Mouse (Mus musculus) thymus, postnatal 25 days (tissue): ENCODE measurements around the gene Rpgrip1l.

ENCODE experiments used
- DNase-seq: peaks from one replicate; pipeline ENCODE4 v3.0.0; 2022

Gene Rpgrip1l

DNA sequence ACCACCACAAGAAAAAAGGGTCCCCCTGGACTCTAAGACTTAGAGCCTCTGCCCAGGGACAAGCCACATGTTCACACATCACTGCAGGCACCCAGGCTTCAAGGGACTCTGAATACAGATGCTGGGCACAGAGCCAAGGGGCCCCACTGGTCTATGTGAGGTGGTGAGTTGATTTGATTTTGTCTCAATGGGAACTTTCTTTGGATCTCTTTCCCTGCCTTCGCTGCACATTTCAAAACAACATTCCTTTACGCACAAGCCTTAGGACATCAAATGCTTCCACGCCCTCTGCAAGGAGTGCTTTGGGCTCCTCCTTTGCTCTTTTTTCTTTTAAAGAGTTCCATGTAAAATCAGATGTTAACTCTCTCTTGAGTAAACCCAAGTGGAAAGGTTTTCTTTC lies 115.0 kb downstream of the Rpgrip1l start:
- DNase-seq, result no peak

DNA sequence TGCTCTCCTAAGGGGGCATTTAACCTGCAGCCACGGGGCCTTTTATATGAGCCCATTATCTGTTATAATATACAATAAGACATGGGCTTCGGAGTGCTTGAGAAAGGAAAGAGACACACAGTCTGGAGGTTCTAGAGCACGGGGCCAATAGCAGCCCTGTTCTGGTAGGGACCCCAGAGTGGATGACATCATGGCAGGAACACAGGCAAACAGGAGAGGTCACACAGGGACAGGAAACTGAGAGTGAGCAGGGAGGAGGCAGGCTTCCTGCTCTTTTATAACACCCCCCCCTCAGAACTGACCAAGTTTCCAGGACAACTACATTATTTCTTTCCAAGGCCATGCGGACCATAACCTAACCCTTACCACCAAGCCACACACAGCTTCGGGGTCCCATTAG lies 115.8 kb downstream of the Rpgrip1l start:
- peak; percentile 34 for DNase-seq

GRCm38 (mm10) chr8:91196661-91197060 lies 116.4 kb downstream of the Rpgrip1l start:
- peak; percentile 22 for DNase-seq

DNA sequence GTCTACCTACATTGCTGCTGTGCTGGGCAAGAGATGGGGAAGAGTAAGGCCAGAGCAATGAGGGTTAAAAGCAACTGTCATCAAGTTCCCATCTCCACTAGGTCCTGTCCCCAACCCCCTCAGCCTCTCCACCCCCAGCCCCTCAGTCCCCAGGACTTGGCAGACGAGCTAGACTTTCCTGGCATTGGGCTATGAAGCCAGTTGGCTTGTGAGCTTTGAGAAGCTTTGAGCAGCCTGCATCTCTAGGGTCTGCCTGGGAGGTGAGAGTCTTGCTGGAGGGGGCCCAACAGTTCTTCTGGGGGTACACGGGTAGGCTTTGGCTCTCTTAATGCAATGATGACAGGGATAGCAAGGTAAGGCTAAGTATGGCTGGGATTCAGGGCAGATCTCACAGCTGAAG lies 119.0 kb downstream of the Rpgrip1l start:
- DNase-seq, result no peak

DNA sequence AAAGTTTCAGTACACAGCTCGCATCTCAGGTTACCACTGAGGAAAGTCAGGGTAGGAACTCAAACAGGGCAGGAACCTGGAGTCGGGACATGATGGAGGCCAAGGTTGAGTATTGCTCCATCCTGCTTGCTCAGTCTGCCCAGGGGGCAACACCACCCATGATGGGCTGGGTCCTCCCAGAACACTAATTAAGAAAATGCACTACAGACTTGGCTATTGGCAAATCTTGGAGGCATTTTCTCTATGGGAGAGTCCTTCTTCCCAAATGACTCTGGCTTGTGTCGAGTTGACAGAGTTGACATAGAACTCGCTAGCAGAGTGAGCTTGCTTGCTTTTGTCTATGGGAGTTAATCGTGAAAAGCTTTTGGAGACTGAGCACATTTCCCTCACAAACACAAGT lies 120.1 kb downstream of the Rpgrip1l start:
- no peak for DNase-seq

DNA sequence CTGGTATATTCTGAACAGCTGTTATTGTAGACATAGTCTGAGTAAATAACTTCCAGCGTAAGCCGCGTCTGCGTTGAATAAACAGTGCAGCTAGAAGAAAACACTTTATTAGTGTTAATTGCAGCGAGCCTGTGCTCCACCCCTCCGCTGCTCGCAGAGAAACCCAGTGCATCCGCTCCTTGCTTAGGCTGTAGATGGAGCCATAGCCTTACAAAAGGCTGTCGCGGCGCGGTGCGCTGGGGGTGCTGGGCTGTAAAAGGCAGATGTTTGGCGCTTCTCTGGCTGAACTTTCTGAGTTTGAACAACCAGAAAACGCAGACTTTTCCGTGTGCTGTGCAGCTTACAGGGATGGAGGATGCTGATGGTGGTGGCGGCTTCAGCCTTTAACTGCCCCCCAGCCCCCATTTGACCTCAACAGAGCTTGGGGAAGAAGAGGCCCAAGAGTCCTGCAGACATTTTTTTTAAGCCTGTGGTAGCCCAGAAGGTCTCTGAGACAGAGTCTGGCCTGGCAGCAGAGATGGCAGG lies 122.2 kb downstream of the Rpgrip1l start:
- peak; percentile 79 for DNase-seq

GRCm38 (mm10) chr8:91188152-91188551 lies 124.9 kb downstream of the Rpgrip1l start:
- DNase-seq, result no peak

DNA sequence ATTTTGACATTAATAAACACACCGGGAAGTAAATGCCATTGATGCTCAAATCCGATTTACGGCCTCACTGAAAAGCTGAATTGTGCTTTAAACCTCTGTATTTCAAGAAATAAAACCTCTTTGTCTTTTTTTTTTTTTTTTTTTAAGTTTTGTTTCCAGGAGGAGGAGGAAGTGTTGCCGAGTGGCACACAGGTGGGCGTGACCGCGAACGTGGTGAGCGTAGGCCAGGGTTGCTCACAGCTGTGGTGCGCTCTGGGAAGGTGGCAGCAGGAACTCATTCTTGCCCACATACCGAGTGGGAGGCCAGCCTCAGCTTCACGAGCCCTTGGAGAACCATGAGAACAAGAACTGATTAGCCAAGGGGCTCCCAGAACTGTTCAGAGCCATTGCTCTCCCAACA lies 126.7 kb downstream of the Rpgrip1l start:
- DNase-seq, result peak; percentile 56

- no peak for DNase-seq
These were observed 135.4 kb downstream of the Rpgrip1l start for GRCm38 (mm10) chr8:91177708-91178107.

- no peak for DNase-seq
These were observed 136.9 kb downstream of the Rpgrip1l start for GRCm38 (mm10) chr8:91176176-91176575.

GRCm38 (mm10) chr8:91171605-91172004 lies 141.5 kb downstream of the Rpgrip1l start:
- no peak for DNase-seq

GRCm38 (mm10) chr8:91170914-91171313 lies 142.1 kb downstream of the Rpgrip1l start:
- DNase-seq, result no peak

DNA sequence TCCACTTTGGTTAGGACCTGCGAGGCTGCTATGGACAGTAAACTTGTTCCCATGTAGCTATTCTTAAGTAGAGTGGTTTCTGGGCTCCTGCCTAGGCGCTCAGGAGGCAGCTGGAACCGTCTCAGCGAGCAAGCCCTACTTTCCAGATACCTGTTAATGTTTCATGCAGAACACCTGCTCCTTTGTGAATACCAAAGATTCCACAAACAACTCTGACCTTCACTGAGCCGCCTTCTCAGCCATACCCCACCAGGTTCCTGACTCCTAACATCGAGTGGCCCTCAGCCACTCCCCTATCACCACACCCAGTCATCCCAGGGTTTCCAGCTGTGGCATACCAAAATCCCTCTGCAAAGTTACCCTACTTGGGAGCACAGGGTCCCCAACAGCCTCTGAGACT lies 142.9 kb downstream of the Rpgrip1l start:
- no peak for DNase-seq
